Mouse (Mus musculus) splenic B cell, adult 2 months (primary cell): ENCODE measurements around the gene Glt8d2.
"Not testable (repeated sequence)": the region's sequence is repeated elsewhere in the genome, so short reads cannot be mapped to it uniquely, and the experiment has no call there.

Source experiments
- DNase-seq: peaks from one replicate; pipeline ENCODE4 v3.0.0-alpha.2; 2011; ENCODE audit warnings: low read depth, low spot score
- H3K27me3 ChIP-seq: 2 replicates; pipeline ENCODE4 v1.6.1; 2012; ENCODE audit warnings: mild to moderate bottlenecking, low read length, moderate library complexity, mixed read lengths; ENCODE audit not compliant: control insufficient read depth, poor library complexity, insufficient read depth, severe bottlenecking
- H3K36me3 ChIP-seq: 2 replicates; pipeline ENCODE4 v1.6.1; 2012; ENCODE audit warnings: mild to moderate bottlenecking, low read length, moderate library complexity, mixed read lengths; ENCODE audit not compliant: control insufficient read depth, poor library complexity, insufficient read depth, severe bottlenecking

Gene Glt8d2

GRCm38 (mm10) chr10:82629586-82630255 is 60.7 kb downstream of the Glt8d2 start, which contains the start of gene Tdg:
Tdg (plus strand) TSS chr10:82629828.
- not testable (repeated sequence) for H3K36me3 ChIP-seq, H3K27me3 ChIP-seq
- peak; percentile 97 for DNase-seq

DNA sequence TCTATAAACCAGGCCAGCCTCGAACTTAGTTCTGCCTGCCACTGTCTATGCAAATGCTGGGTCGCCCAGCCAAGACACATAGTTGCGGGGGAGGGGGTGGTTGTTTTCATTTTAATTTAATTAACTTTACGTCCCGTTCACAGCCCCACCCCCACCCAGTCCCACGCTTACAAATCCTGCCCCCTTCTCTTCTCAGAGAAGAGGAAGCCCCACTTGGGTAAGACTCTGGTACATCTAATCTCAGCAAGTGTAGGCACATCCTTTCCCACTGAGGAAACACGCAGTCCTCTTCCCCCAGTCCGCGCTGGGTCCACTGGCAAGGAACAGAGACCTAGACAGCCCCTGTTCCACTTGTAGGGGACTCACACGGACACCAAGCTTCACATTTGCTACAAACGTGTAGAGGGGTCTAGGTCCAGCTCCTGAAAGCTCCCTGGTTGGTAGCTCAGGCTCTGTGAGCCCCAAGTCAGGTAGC is 61.3 kb downstream of the Glt8d2 start:
- Histone ChIP-seq H3K36me3 (no peaks in the 10 kb centered on the region; the same call in 1 of the 2 replicates), H3K27me3 (no peaks in the 10 kb centered on the region)
- peak; percentile 78 for DNase-seq

DNA sequence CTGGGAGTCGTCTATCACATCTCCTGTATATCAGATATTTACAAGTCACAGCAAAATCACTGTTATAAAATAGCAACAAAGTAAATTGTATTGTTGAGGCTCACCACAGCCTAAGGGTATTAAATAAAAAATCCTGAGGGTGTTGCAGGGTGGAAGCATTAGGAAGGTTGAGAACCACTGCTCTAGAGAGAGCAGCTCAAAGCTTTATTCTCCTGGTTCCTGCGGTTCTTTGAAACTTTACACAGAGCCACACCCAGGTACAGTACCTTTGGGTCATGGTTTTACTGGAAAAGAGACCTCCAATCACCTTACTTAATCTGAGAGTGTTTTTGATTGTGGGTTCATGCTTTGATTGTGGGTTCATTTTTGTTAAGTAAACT is 66.9 kb downstream of the Glt8d2 start:
- H3K27me3 ChIP-seq, DNase-seq, H3K36me3 ChIP-seq: not testable (repeated sequence)

- DNase-seq = peak; percentile 93
- H3K27me3 ChIP-seq = no peaks in the 10 kb centered on the region
- no peaks in the 10 kb centered on the region for H3K36me3 ChIP-seq
These were observed 67.5 kb downstream of the Glt8d2 start, which contains the start of gene 1190007I07Rik for GRCm38 (mm10) chr10:82622671-82623552. 1190007I07Rik (minus strand) TSS chr10:82623228.

DNA sequence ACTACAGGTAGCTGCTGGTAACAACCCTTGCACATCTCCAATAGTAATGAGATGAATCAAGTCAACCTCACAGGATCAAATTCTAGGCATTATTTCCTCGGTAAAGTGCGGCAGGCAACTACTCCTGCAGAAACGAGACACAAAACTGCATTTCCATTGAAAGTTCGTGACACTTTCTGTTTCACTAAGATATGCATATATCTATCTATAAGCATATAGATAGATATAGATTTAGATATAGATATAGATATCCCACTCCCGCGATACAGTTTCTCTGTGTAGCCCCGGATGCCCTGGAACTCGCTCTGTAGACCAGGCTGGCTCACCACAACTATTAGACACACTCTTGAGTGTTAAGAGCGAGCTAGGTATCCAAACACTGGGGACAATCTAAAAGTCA is 68.2 kb downstream of the Glt8d2 start:
- no peak for DNase-seq
- Histone ChIP-seq H3K36me3 (no peaks in the 10 kb centered on the region), H3K27me3 (no peaks in the 10 kb centered on the region)
